Mouse (Mus musculus) lung, adult 2 months (tissue): ENCODE measurements around the gene C1rl.
"Not testable (repeated sequence)": the region's sequence is repeated elsewhere in the genome, so short reads cannot be mapped to it uniquely, and the experiment has no call there.

Experiments
- CTCF ChIP-seq: fragments of 200-500 bp; IDR thresholded peaks from 2 replicates; pipeline ENCODE4 v1.5.1; 2011; ENCODE audit warnings: mild to moderate bottlenecking, low read length, control low read depth; ENCODE audit not compliant: insufficient read depth
- POLR2A ChIP-seq: fragments of 200-500 bp; IDR thresholded peaks from 2 replicates; pipeline ENCODE4 v1.6.1; 2011; ENCODE audit warnings: low read depth, mild to moderate bottlenecking, control low read depth, low read length, borderline replicate concordance; ENCODE audit errors: extremely low read depth

DNA sequence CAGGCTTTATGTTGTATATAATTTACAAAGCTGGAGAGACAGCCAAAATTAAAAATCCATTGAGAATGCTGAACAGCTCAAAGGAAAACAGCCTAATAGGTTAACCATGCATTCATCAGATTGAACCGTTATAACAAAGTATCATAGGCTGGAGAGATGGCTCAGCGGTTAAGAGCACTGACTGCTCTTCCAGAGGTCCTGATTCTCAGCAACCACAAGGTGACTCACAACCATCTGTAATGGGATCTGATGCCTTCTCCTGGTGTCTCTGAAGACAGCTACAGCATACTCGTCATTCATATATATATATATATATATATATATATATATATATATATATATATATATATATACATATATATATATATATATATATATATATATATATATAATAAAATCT, 9.1 kb upstream of the C1rl start:
- TF ChIP-seq CTCF, POLR2A: not testable (repeated sequence)
